Mouse (Mus musculus) stomach, embryonic 15.5 days (tissue): ENCODE data around the gene Cmtm2a. TPM values are rescaled to one million over a fixed set of nuclear protein-coding genes. Genes with fewer than 3 reads are reported as not detected.
"Not testable (repeated sequence)": the region's sequence is repeated elsewhere in the genome, so short reads cannot be mapped to it uniquely, and the experiment has no call there.

Source experiments
- ATAC-seq: fragments of 200-750 bp; cut with Nextera tagmentation; 2 replicates; pipeline ENCODE4 v1.8.0; 2017; ENCODE audit warnings: low read depth, moderate number of reproducible peaks, moderate TSS enrichment; ENCODE audit not compliant: insufficient read depth, low FRiP score
- H3K27ac ChIP-seq: fragments of 300-500 bp; sonication (generic); 2 replicates; pipeline ENCODE4 v1.5.1; 2015; ENCODE audit warnings: mild to moderate bottlenecking, inconsistent platforms
- H3K27me3 ChIP-seq: fragments of 300-500 bp; sonication (generic); replicated peaks from 2 replicates; pipeline ENCODE4 v1.6.1; 2015; ENCODE audit warnings: inconsistent platforms
- H3K36me3 ChIP-seq: fragments of 300-500 bp; sonication (generic); 2 replicates; pipeline ENCODE4 v1.6.1; 2015; ENCODE audit warnings: inconsistent platforms
- H3K4me1 ChIP-seq: fragments of 300-500 bp; sonication (generic); 2 replicates; pipeline ENCODE4 v1.6.1; 2015; ENCODE audit warnings: inconsistent platforms
- H3K4me2 ChIP-seq: fragments of 300-500 bp; sonication (generic); 2 replicates; pipeline ENCODE4 v1.6.1; 2015; ENCODE audit warnings: mild to moderate bottlenecking, inconsistent platforms
- H3K4me3 ChIP-seq: fragments of 300-500 bp; sonication (generic); replicated peaks from 2 replicates; pipeline ENCODE4 v1.5.1; 2015; ENCODE audit warnings: inconsistent platforms
- H3K9ac ChIP-seq: fragments of 300-500 bp; sonication (generic); 2 replicates; pipeline ENCODE4 v1.6.1; 2015; ENCODE audit warnings: inconsistent platforms
- H3K9me3 ChIP-seq: fragments of 300-500 bp; sonication (generic); 2 replicates; pipeline ENCODE4 v1.6.1; 2016; ENCODE audit warnings: inconsistent platforms
- WGBS: fragments of 180-500 bp; shearing (Covaris S2); methylation state at CpG from one replicate; pipeline ENCODE4 v1.1.7; 2015; 5-methylcytosine and 5-hydroxymethylcytosine counted together
- polyA plus RNA-seq: library from polyadenylated mRNA; unstranded; fragments of >200 nt; fragmentation: Nextera tagmentation; extraction: Ambion mirVana; gene quantifications from 2 replicates; pipeline ENCODE4 v1.2.1, GENCODE M21; 2015

Cmtm2a gene
- polyA plus RNA-seq, 1 experiment from 2014 or later, result not detected

DNA sequence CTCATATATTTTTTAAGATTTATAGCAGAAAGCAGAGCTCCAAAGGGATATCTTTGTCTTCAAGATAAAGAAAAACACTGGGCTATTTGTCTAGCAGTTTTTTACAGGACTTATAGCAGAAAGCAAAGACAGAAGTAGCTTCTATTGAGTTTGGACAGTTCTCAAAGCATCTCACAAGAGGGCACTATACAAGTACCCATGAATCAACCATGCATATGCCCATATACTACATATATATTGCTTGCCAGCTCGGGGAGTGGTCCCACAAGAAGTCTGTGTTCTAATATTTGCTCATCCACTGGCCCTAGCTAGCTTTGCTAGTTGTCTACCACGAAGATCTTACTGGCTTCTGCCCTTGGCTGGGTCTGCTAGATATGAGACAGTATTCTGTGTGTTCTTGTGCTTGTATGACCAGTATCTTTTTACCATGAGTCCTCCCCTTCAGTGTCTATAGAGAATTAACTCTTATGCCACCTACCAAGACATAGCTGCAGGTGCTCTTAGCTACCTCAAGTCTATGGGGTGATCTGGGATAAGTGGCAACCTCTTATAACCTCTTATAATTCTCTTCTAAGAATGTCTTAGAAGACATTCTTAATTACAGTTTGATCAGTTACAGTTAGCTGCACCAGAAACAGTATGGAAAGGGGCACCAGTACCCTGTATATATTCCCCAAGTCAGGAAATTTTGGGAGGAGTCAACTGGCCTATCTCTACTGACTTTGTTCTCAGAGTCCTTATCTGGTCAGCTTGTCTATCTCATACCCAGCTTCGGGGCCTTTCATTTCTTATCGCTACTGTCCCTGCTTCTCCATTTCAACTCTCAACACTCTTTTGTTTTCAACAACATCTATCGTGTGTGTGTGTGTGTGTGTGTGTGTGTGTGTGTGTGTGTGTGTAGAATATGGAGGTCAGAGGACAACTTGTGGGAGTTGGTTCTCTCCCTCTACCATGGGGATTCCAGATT, 40.0 kb upstream of the Cmtm2a start:
- no peak overlapping the region for H3K27ac ChIP-seq
- no peaks in the 10 kb centered on the region for H3K9me3 ChIP-seq
- ATAC-seq, result no peak
- H3K27me3 ChIP-seq, result no peaks in the 10 kb centered on the region
- H3K4me2 ChIP-seq, result no peak overlapping the region
- 72% methylated on average over 5 of the region's 5 CpGs for WGBS
- no peaks in the 10 kb centered on the region for H3K4me1 ChIP-seq
- no peaks in the 10 kb centered on the region for H3K36me3 ChIP-seq
- no peak overlapping the region for H3K4me3 ChIP-seq
- H3K9ac ChIP-seq, result no peak overlapping the region

GRCm38 (mm10) chr8:104321930-104322329, 28.9 kb upstream of the Cmtm2a start, which contains the start of gene Cmtm2b:
Gene Cmtm2b, plus strand, starts transcription at chr8:104322230.
- H3K27me3 ChIP-seq, H3K27ac ChIP-seq, H3K36me3 ChIP-seq, H3K9me3 ChIP-seq, ATAC-seq, H3K4me2 ChIP-seq, H3K4me3 ChIP-seq, H3K4me1 ChIP-seq, H3K9ac ChIP-seq: not testable (repeated sequence)
- WGBS, result 85% methylated on average over 12 of the region's 12 CpGs

DNA sequence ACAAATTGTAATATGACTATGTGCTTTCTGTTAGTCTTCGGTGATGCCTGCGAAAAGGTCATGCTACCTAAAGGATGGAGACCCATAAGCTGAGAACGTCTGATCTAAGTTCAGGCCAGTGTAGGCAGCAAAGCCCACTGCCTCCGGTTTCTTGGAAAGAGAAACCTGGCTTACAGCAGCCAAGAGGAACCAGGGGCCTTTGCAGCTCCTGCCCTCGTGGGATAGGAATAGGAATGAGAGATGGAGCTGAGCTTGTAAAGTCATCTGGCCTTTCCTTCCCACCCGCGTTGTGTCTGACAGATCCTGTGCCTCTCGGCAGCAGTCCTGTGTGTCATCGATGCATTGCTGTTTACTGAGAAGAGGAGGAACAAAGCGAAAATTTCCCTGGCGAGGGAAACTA, 28.3 kb upstream of the Cmtm2a start, which contains the start of gene Gm11020:
Gene Gm11020 (plus strand): TSS at position 301 of the 400 bp plus-strand sequence.
- not testable (repeated sequence) for H3K36me3 ChIP-seq, ATAC-seq, H3K4me3 ChIP-seq, H3K27me3 ChIP-seq, H3K4me2 ChIP-seq, H3K9ac ChIP-seq, H3K4me1 ChIP-seq, H3K27ac ChIP-seq, H3K9me3 ChIP-seq
- WGBS, result 80% methylated on average over 11 of the region's 11 CpGs

- no peak overlapping the region for H3K4me2 ChIP-seq
- H3K4me1 ChIP-seq, result no peaks in the 10 kb centered on the region
- no peak for ATAC-seq
- no peaks in the 10 kb centered on the region for H3K27me3 ChIP-seq
- no peak overlapping the region for H3K27ac ChIP-seq
- no peak overlapping the region for H3K9ac ChIP-seq
- no peaks in the 10 kb centered on the region for H3K9me3 ChIP-seq
- H3K36me3 ChIP-seq, result no peaks in the 10 kb centered on the region
- H3K4me3 ChIP-seq, result no peak overlapping the region
- 49% methylated on average over 4 of the region's 4 CpGs for WGBS
Measured at GRCm38 (mm10) chr8:104313311-104313710, 20.3 kb upstream of the Cmtm2a start.

DNA sequence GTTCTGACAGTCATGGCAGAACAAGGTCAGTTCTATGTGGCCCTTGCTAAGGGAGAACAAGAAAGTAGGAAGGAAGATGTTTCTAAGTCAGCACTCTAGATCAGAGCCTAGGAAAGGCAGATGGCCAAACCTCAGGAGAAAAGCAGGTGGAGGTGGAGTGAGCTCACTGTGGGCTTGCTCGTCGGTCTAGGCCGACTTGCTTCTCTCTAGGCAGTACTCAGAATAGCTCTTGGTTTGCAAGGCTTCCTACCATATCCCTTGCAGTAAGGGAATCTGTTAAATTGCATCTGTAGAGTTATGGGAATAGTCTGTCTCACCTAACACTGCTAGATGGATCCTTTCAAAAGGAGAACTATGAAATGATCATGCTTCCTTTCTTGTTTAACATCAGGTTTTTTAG, 19.0 kb upstream of the Cmtm2a start:
- H3K9ac ChIP-seq, ATAC-seq: not testable (repeated sequence)

GRCm38 (mm10) chr8:104309441-104310155, 16.6 kb upstream of the Cmtm2a start, which contains the start of the genes Gm45711 and Cmtm1:
Gene Gm45711, minus strand, starts transcription at chr8:104310081.
Gene Cmtm1, minus strand, starts transcription at chr8:104310145.
- H3K9me3 ChIP-seq, H3K9ac ChIP-seq, H3K27me3 ChIP-seq, H3K36me3 ChIP-seq, H3K4me1 ChIP-seq, H3K27ac ChIP-seq, H3K4me3 ChIP-seq, H3K4me2 ChIP-seq: not testable (repeated sequence)
- ATAC-seq, result peak; percentile 14; the same call in 1 of the 2 replicates
- 88% methylated on average over 36 of the region's 36 CpGs for WGBS

More for the DNA sequence above, 19.0 kb upstream of the Cmtm2a start:
- H3K27ac ChIP-seq, H3K4me2 ChIP-seq, H3K36me3 ChIP-seq, H3K4me1 ChIP-seq, H3K9me3 ChIP-seq, H3K27me3 ChIP-seq, H3K4me3 ChIP-seq: not testable (repeated sequence)
- WGBS, result 87% methylated on average over 3 of the region's 3 CpGs

- H3K36me3 ChIP-seq, H3K4me2 ChIP-seq, H3K4me3 ChIP-seq, ATAC-seq, H3K9ac ChIP-seq, H3K27me3 ChIP-seq, H3K9me3 ChIP-seq, H3K4me1 ChIP-seq, H3K27ac ChIP-seq: not testable (repeated sequence)
- WGBS, result 43% methylated on average over 6 of the region's 6 CpGs
Measured at GRCm38 (mm10) chr8:104308341-104308740, 15.4 kb upstream of the Cmtm2a start.

DNA sequence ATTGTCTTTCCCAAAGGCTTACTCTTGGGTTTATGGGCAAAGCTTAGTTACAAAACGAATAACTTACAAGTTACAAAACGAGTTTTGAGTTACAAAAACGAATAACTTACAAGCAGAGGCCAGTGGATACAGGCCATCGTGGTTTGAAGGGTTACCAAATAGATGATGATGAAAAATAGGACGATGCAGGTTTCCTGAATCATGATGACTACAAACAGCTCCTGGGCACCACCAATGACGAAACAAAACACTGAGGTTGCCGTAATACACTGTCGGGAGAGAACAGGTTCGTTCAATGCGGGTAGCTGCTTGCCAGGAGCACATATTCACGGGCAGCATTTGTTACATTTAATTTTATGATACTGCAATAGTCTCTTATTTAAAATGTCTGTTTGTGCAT, 12.0 kb upstream of the Cmtm2a start:
- H3K9me3 ChIP-seq, result no peaks in the 10 kb centered on the region
- no peaks in the 10 kb centered on the region for H3K4me1 ChIP-seq
- ATAC-seq, result no peak
- H3K4me3 ChIP-seq, result no peak overlapping the region
- H3K27me3 ChIP-seq, result no peaks in the 10 kb centered on the region
- WGBS, result 84% methylated on average over 11 of the region's 11 CpGs
- H3K27ac ChIP-seq, result no peak overlapping the region
- H3K4me2 ChIP-seq, result no peak overlapping the region
- H3K9ac ChIP-seq, result no peak overlapping the region
- H3K36me3 ChIP-seq, result no peaks in the 10 kb centered on the region

GRCm38 (mm10) chr8:104302536-104302935, 9.6 kb upstream of the Cmtm2a start:
- H3K27me3 ChIP-seq, H3K4me1 ChIP-seq, H3K9me3 ChIP-seq, H3K36me3 ChIP-seq, H3K27ac ChIP-seq, H3K9ac ChIP-seq, H3K4me2 ChIP-seq, H3K4me3 ChIP-seq, ATAC-seq: not testable (repeated sequence)
- 93% methylated on average over 4 of the region's 4 CpGs for WGBS

DNA sequence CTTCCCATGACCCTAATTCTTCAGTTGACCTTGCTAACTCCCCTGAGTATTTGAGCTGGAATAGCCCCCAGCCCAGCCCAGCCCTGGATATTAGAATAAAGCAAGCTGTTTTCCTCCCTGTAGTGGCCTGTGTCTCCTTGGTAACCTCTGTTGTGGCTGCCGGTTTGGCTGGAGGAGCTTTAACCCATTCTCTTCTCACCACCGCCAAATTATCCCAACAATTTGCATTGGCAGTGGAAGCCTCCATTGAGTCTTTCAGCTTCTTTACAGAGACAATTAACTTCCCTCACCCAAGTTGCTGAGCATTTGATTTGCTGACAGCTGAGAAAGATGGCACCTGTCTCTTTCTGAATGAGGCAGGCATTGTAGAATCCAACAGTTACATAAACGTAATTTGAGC, 8.6 kb upstream of the Cmtm2a start:
- ATAC-seq, H3K4me2 ChIP-seq, H3K4me3 ChIP-seq, H3K27me3 ChIP-seq, H3K27ac ChIP-seq, H3K4me1 ChIP-seq, H3K36me3 ChIP-seq, H3K9me3 ChIP-seq, H3K9ac ChIP-seq: not testable (repeated sequence)
- WGBS, result 21% methylated on average over 3 of the region's 3 CpGs

DNA sequence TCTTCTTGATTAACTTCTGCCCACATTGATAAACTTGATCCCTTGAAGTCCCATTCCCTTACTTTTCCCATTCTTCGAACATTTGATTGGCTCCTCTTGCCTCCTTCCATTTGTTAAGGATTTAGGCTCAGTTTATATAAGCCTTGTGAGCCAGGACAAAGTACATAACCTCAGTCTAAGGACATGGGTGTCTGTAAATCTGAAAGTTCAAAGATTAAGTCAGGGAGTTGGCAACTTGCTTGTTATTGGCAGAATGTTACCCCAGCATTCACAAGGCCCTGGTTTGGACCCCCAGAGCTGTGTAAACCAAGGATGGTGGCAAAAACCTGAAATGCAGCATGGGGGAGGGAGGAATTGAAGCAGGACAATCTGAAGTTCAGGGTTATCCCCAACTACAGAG, 1.4 kb upstream of the Cmtm2a start:
- Histone ChIP-seq H3K4me1 (no peaks in the 10 kb centered on the region), H3K4me3 (no peak overlapping the region), H3K27ac (no peak overlapping the region), H3K9me3 (no peaks in the 10 kb centered on the region), H3K9ac (no peak overlapping the region), H3K27me3 (no peaks in the 10 kb centered on the region), H3K4me2 (no peak overlapping the region), H3K36me3 (no peaks in the 10 kb centered on the region)
- WGBS, result 86% methylated on average over 1 of the region's 1 CpGs
- no peak for ATAC-seq

DNA sequence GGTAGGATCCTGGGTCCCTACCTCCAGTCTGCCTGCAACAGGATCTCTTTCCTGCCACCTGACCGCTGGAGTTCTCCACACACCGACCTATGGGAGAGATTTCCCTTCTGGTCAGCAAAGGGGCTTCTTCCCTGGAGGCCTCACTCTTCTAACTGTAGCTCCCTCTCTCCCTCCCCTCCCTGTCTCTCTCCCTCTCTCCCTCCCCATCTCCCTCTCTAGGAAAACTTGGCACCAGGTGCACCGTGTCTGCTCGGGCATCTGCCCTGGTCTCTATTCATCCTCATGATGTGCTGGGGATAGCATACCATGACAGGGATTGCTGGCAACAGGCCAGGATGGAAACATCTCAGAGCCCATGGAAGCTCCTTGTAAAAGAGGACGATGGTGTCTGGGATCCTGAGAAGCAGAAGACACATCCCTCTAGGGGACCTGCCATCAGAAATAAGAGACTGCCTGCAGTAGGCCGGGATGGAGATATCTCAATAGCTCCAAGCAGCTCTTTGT, 24.0 kb downstream of the Cmtm2a start:
- Histone ChIP-seq H3K9ac (no peak overlapping the region), H3K27me3 (no peaks in the 10 kb centered on the region), H3K4me3 (no peak overlapping the region), H3K4me2 (no peak overlapping the region), H3K4me1 (no peaks in the 10 kb centered on the region), H3K9me3 (no peaks in the 10 kb centered on the region), H3K27ac (no peak overlapping the region), H3K36me3 (peaks cover 4% of the 10 kb centered on the region)
- 80% methylated on average over 6 of the region's 6 CpGs for WGBS
- no peak for ATAC-seq
